8 mouse cellular contexts compared by ENCODE assay signal in genomic region chr7:141131024-141131820, GRCm38 (mm10). TPM values are rescaled to one million over a fixed set of nuclear protein-coding genes. Genes with fewer than 3 reads are reported as not detected.
DNase-seq lines count a peak whose midpoint lies in the region; ATAC-seq lines count a peak whose summit lies in the region.

No protein-coding gene starts in this region.

- H3K36me3 ChIP-seq in heart, embryonic 14.5 days (ENCODE audit: control insufficient read depth, insufficient read depth, low read length): peaks cover 18% of the 10 kb centered on the region
- H3K36me3 ChIP-seq in liver, embryonic 13.5 days: peaks cover 27% of the 10 kb centered on the region
- no peaks in the 10 kb centered on the region for H3K36me3 ChIP-seq in stomach, embryonic 16.5 days (ENCODE audit: control insufficient read depth, insufficient read depth, low read length)

- under 1% methylated on average over 59 of the region's 59 CpGs for WGBS in heart, embryonic 14.5 days
- under 1% methylated on average over 59 of the region's 59 CpGs for WGBS in liver, embryonic 13.5 days (ENCODE audit: insufficient replicate concordance)
- under 1% methylated on average over 59 of the region's 59 CpGs for WGBS in stomach, embryonic 16.5 days

- H3K27ac ChIP-seq in heart, embryonic 14.5 days (replicated peaks in 1 of 2; ENCODE audit: control insufficient read depth in 1 of 2, insufficient read depth in 1 of 2, low read depth in 2 of 2, low read length in 2 of 2): peak overlapping the region; percentile 3 to 14; a peak in 1 of 4 replicates
- peak overlapping the region; percentile 100 for H3K27ac ChIP-seq in liver, embryonic 13.5 days
- peak overlapping the region; percentile 39; the same call in 1 of the 2 replicates for H3K27ac ChIP-seq in stomach, embryonic 16.5 days (ENCODE audit: low read length)

- ATAC-seq in erythroid progenitor cell, adult 5-6 weeks (replicated peaks; ENCODE audit: low FRiP score, poor library complexity, severe bottlenecking): peak; percentile 77
- peak; percentile 96 for ATAC-seq in heart, embryonic 14.5 days (ENCODE audit: insufficient number of reproducible peaks, insufficient read depth, low FRiP score, low read depth)
- ATAC-seq in liver, embryonic 13.5 days (ENCODE audit: low read depth): peak; percentile 85
- peak; percentile 99 for ATAC-seq in stomach, embryonic 16.5 days (ENCODE audit: insufficient read depth, low FRiP score)

- H3K4me2 ChIP-seq in heart, embryonic 14.5 days (ENCODE audit: low read length): peak overlapping the region; percentile 90
- peak overlapping the region; percentile 89 for H3K4me2 ChIP-seq in liver, embryonic 13.5 days
- H3K4me2 ChIP-seq in stomach, embryonic 16.5 days (ENCODE audit: low read depth, low read length): peak overlapping the region; percentile 80

- peak overlapping the region; percentile 94 for H3K9ac ChIP-seq in heart, embryonic 14.5 days (ENCODE audit: low read length)
- peak overlapping the region; percentile 99 for H3K9ac ChIP-seq in liver, embryonic 13.5 days
- H3K9ac ChIP-seq in stomach, embryonic 16.5 days (ENCODE audit: low read length): peak overlapping the region; percentile 97

- no peaks in the 10 kb centered on the region for H3K9me3 ChIP-seq in heart, embryonic 14.5 days (ENCODE audit: control insufficient read depth, low read length)
- H3K9me3 ChIP-seq in liver, embryonic 13.5 days (replicated peaks): no peaks in the 10 kb centered on the region
- H3K9me3 ChIP-seq in stomach, embryonic 16.5 days (replicated peaks; ENCODE audit: control insufficient read depth, low read length): no peaks in the 10 kb centered on the region

- peak; percentile 91 for DNase-seq in CD4-positive helper T cell, adult 2 months (ENCODE audit: low read depth, low spot score)
- peak; percentile 80 for DNase-seq in brain, embryonic 18.5 days (ENCODE audit: low read depth, low spot score)
- peak; percentile 95 for DNase-seq in kidney, postnatal 14 days
- peak; percentile 94 for DNase-seq in liver, embryonic 13.5 days
- peak; percentile 96 for DNase-seq in neural tube, embryonic 10.5 days (ENCODE audit: extremely low spot score, low spot score)

- peak overlapping the region; percentile 84 to 87 for H3K4me3 ChIP-seq in heart, embryonic 14.5 days (ENCODE audit: control insufficient read depth in 1 of 2, insufficient read depth in 1 of 2, low read depth in 1 of 2, low read length in 2 of 2)
- H3K4me3 ChIP-seq in liver, embryonic 13.5 days (replicated peaks): peak overlapping the region; percentile 95
- peak overlapping the region; percentile 90 for H3K4me3 ChIP-seq in stomach, embryonic 16.5 days (replicated peaks; ENCODE audit: low read length)

- H3K4me1 ChIP-seq in heart, embryonic 14.5 days (ENCODE audit: control insufficient read depth in 2 of 2, insufficient read depth in 2 of 2, low read length in 2 of 2): peaks cover 8 to 14% of the 10 kb centered on the region in 2 experiments
- H3K4me1 ChIP-seq in liver, embryonic 13.5 days (replicated peaks): peaks cover 92% of the 10 kb centered on the region
- peaks cover 17% of the 10 kb centered on the region; the same call in 1 of the 2 replicates for H3K4me1 ChIP-seq in stomach, embryonic 16.5 days (ENCODE audit: control insufficient read depth, insufficient read depth, low read length)

- H3K27me3 ChIP-seq in heart, embryonic 14.5 days (ENCODE audit: control insufficient read depth, insufficient read depth, low read length): no peaks in the 10 kb centered on the region
- no peaks in the 10 kb centered on the region for H3K27me3 ChIP-seq in liver, embryonic 13.5 days
- H3K27me3 ChIP-seq in stomach, embryonic 16.5 days (ENCODE audit: control insufficient read depth, insufficient read depth, low read length): no peaks in the 10 kb centered on the region

RNA-seq across cellular contexts. Expression of gene Ptdss2, which starts 9.0 kb away (rescaled TPM):
- total RNA-seq in erythroid progenitor cell, adult 5-6 weeks (2015; ENCODE audit: low replicate concordance): 278 and 380 TPM in 2 replicates
- 309 and 327 TPM in 2 replicates for total RNA-seq in erythroid progenitor cell, adult 5-6 weeks (2017; ENCODE audit: low replicate concordance)
- polyA plus RNA-seq in heart, embryonic 14.5 days (2014; fragmentation: Nextera tagmentation; extraction: Ambion mirVana): 51.8 and 65.6 TPM in 2 replicates
- 138 and 147 TPM in 2 replicates for polyA plus RNA-seq in liver, embryonic 13.5 days (2015; fragmentation: Nextera tagmentation; extraction: Ambion mirVana)
- polyA plus RNA-seq in stomach, embryonic 16.5 days (2015; fragmentation: Nextera tagmentation; extraction: Ambion mirVana): 56.0 and 59.4 TPM in 2 replicates

RNA-seq across cellular contexts. Expression of gene Ano9, which starts 13.6 kb away (rescaled TPM):
- not detected in 2 replicates for total RNA-seq in erythroid progenitor cell, adult 5-6 weeks (2015; ENCODE audit: low replicate concordance)
- not detected in 2 replicates for total RNA-seq in erythroid progenitor cell, adult 5-6 weeks (2017; ENCODE audit: low replicate concordance)
- polyA plus RNA-seq in heart, embryonic 14.5 days (2014; fragmentation: Nextera tagmentation; extraction: Ambion mirVana): 0.34 TPM in 1 of 2 replicates, not detected in the other
- 0.12 and 0.20 TPM in 2 replicates for polyA plus RNA-seq in liver, embryonic 13.5 days (2015; fragmentation: Nextera tagmentation; extraction: Ambion mirVana)
- 22.5 and 26.2 TPM in 2 replicates for polyA plus RNA-seq in stomach, embryonic 16.5 days (2015; fragmentation: Nextera tagmentation; extraction: Ambion mirVana)

RNA-seq across cellular contexts. Expression of gene Sigirr, which starts 30.9 kb away (rescaled TPM):
- total RNA-seq in erythroid progenitor cell, adult 5-6 weeks (2015; ENCODE audit: low replicate concordance): 4.2 and 10.5 TPM in 2 replicates
- 1.5 TPM in 1 of 2 replicates, not detected in the other for total RNA-seq in erythroid progenitor cell, adult 5-6 weeks (2017; ENCODE audit: low replicate concordance)
- 2.8 TPM in 2 replicates for polyA plus RNA-seq in heart, embryonic 14.5 days (2014; fragmentation: Nextera tagmentation; extraction: Ambion mirVana)
- polyA plus RNA-seq in liver, embryonic 13.5 days (2015; fragmentation: Nextera tagmentation; extraction: Ambion mirVana): 16.5 and 16.9 TPM in 2 replicates
- polyA plus RNA-seq in stomach, embryonic 16.5 days (2015; fragmentation: Nextera tagmentation; extraction: Ambion mirVana): 14.1 and 14.7 TPM in 2 replicates

RNA-seq across cellular contexts. Expression of gene Rnh1, which starts 41.4 kb away (rescaled TPM):
- total RNA-seq in erythroid progenitor cell, adult 5-6 weeks (2015; ENCODE audit: low replicate concordance): 9.6 and 16.2 TPM in 2 replicates
- 3.7 and 20.5 TPM in 2 replicates for total RNA-seq in erythroid progenitor cell, adult 5-6 weeks (2017; ENCODE audit: low replicate concordance)
- polyA plus RNA-seq in heart, embryonic 14.5 days (2014; fragmentation: Nextera tagmentation; extraction: Ambion mirVana): 109 and 116 TPM in 2 replicates
- 55.0 and 58.0 TPM in 2 replicates for polyA plus RNA-seq in liver, embryonic 13.5 days (2015; fragmentation: Nextera tagmentation; extraction: Ambion mirVana)
- polyA plus RNA-seq in stomach, embryonic 16.5 days (2015; fragmentation: Nextera tagmentation; extraction: Ambion mirVana): 240 and 265 TPM in 2 replicates

RNA-seq across cellular contexts. Expression of gene Pkp3, which starts 53.2 kb away (rescaled TPM):
- total RNA-seq in erythroid progenitor cell, adult 5-6 weeks (2015; ENCODE audit: low replicate concordance): 4.3 TPM in 1 of 2 replicates, not detected in the other
- 0.91 and 1.3 TPM in 2 replicates for total RNA-seq in erythroid progenitor cell, adult 5-6 weeks (2017; ENCODE audit: low replicate concordance)
- 0.23 TPM in 1 of 2 replicates, not detected in the other for polyA plus RNA-seq in heart, embryonic 14.5 days (2014; fragmentation: Nextera tagmentation; extraction: Ambion mirVana)
- polyA plus RNA-seq in liver, embryonic 13.5 days (2015; fragmentation: Nextera tagmentation; extraction: Ambion mirVana): 0.70 and 0.71 TPM in 2 replicates
- polyA plus RNA-seq in stomach, embryonic 16.5 days (2015; fragmentation: Nextera tagmentation; extraction: Ambion mirVana): 74.2 and 103 TPM in 2 replicates

Comparison
In these comparisons a context has a peak if more than half of its experiments do, and no peak if none do; other contexts are left out.
1. Peak in every context shown above with its lines: DNase-seq, ATAC-seq, H3K4me3 ChIP-seq and H3K27ac ChIP-seq.
2. H3K27ac ChIP-seq: peak in every context shown above with its lines; median percentile 100 in liver, embryonic 13.5 days; 39 in stomach, embryonic 16.5 days; 8 in heart, embryonic 14.5 days.
3. RNA of gene Ano9, which starts 13.6 kb away (polyA plus RNA-seq): 22.5 to 26.2 TPM in stomach, embryonic 16.5 days; 0.34 TPM in heart, embryonic 14.5 days and 0.12 to 0.20 TPM in liver, embryonic 13.5 days; every median in the first group is over 10 times any median in the second.